Mouse (Mus musculus): ENCODE data around the gene Adam19.
"Not testable (repeated sequence)": the region's sequence is repeated elsewhere in the genome, so short reads cannot be mapped to it uniquely, and the experiment has no call there.

The Adam19 gene

GRCm38 (mm10) chr11:46143342-46143741 lies 87.5 kb downstream of the Adam19 start:
- no peak for DNase-seq

GRCm38 (mm10) chr11:46145163-46145875 lies 89.5 kb downstream of the Adam19 start:
- peak; percentile 49 to 50 for DNase-seq

DNA sequence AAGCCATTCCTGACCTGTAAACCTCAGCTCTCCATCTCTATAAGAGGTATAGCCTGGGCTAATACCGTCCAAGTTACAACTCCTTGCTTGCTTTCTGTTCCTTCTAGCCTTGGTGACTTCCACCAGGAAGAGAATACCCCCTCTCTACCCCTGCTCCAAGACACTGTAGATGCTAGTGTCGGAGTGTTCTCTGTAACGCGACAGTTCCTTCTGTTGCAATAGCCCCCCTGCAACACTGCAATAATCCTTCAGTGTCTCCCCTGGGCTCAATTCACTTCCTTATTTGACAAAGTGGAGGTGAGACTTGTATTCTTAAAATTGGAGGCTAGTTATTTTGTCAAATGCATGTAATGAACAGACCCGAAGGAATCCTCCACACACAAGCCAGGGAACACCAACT lies 90.8 kb downstream of the Adam19 start:
- no peak for DNase-seq

- no peak for DNase-seq
Measured at GRCm38 (mm10) chr11:46156945-46157344, 101.2 kb downstream of the Adam19 start.

GRCm38 (mm10) chr11:46157462-46157861 lies 101.7 kb downstream of the Adam19 start:
- no peak for DNase-seq

DNA sequence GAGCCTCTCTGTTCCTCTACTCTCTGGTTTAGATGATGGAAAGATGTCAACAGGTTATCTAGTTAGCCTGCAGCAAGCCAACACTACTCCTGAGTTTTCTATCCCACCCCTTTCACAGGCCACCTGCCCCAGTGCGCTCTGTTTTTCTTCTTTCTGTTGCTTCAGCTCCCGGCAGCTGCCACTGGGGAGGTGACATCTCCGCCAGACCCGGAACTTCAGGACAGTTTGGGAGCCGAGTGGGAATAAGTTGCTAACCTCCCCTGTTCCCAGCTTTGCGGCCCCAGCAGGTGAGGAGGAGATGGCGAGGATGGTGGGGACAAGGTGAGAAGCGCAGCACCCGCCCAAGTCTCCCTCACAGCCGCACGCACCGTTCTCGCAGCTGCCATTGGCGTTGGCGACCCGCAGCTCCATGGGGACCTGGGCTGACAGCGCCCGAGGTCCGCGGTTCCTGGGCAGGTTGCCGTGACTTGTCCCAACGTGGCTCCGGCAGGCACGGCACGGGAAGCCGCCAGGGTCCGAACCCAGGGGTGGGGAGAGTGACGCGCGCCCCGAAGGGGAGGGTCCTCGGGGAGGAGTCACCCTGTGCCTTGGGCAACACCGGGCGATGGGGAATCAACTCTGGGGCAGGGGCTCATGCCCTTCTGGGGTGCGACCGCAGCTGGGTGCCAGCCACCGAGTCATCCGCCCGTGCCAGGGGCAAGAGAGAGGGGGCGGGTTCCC lies 110.2 kb downstream of the Adam19 start, which contains the start of gene Nipal4:
Gene Nipal4 (minus strand): TSS at position 643 of the 720 bp plus-strand sequence.
- DNase-seq: peak; percentile 40 to 48

DNA sequence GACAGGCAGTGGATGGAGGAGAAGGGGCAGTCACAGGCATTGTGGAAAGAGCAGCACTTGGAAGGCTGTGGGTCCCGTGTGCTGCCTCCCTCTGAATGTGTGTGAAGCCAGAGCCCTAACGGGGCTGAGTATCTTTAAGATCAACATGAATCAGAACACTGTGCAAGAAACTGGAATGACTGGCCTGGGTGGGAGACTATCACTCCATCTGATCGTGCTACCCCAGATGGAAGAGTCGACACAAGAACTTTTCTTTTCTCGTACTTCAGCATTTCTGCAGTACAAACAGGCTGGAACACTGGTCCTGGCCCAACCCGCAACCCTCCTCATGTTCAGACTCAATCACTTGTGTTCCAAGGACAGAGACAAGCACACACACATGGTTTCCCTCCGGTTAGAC lies 112.7 kb downstream of the Adam19 start:
- DNase-seq: no peak

DNA sequence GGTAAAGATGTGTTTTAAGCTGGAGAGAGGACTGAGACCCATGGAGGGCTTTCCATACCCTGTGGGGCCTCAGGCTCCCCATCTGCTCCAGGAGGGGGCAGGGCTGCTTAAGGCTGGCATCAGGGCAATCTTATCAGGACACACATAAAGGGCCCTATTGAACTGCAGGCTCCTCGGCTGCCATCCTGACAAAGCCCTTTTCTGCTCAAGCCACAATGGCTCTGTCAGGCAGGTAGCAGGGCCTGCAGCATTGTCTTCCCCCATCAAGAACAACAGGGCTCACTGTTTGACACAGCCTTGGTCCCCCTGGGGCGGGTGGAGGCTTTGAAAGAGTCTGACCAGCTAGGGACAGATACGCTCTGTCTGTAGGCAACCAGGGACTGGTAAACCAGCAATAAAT lies 114.1 kb downstream of the Adam19 start:
- no peak for DNase-seq

GRCm38 (mm10) chr11:46172128-46172527 lies 116.3 kb downstream of the Adam19 start:
- DNase-seq: no peak

DNA sequence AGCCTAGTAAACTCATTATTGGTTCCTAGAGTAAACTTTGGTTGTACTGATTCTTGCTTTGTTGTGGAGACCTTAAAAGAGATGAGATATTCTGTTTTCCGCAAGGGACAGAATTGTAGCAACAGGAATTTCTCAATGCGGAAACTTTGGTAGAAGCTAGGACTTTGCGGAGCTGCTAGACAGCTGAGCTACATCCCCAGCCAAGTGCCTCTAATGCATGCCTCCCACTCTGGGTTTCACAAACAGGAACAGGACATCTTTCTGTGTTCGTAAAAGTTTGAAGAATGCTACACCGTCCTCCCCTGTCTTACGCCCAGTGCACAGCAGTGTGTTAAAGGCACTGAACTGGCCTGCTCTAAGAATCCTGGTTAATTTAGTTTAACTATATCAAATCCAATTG lies 120.4 kb downstream of the Adam19 start:
- no peak for DNase-seq

DNA sequence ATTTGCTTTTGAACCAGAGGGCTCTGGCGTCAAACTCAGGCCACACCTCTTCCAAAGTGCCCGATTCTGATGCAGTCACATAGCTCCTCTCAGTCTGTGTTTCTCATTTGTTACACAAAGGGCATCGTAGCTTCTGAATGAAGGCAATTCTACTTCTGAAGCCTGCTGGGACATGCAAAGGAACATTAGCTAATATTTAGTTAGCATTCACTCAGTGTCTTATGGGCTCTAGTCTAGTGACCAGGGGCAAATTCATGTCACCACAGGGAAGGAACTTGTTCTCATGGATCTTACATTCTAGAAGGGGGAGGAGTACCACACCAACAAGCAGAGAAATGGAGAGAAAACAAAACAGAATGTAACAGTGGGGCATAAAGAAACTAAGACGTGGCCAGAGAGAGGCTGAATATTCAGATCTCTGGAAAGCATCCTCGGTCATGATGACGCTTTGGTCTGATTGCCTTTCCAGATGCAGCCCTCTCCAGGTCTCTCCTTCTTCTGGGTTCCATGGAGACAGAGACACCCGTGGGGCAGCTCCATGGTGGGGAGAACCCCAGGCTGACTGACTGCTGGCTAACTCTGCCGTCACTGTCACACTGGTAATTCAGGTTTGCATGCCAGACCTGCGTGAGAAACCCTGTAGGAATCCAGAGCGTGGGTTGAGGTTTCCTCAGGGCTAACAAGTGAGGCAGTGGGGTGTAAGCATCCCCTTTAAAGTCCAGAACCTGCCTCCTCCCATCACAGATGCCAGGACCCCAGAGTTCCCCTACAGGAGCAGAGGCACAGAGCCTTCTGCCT lies 121.7 kb downstream of the Adam19 start:
- DNase-seq: no peak

DNA sequence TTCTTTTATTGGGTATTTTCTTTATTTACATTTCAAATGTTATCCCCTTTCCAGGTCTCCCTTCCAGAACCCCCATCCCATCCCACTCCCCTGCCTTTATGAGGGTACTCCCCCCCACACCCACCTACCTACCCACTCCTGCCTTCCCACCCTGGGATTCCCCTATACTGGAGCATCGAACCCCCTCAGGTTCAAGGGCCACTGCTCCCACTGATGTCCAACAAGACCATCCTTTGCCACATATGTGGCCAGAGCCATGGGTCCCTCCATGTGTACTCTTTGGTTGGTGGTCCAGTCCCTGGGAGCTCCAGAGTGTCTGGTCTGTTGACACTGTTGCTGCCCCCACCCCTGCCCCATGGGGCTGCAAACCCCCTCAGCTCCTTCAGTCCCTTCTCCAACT lies 126.2 kb downstream of the Adam19 start:
- DNase-seq: not testable (repeated sequence)

GRCm38 (mm10) chr11:46184946-46185345 lies 129.2 kb downstream of the Adam19 start:
- no peak for DNase-seq

GRCm38 (mm10) chr11:46185486-46185885 lies 129.7 kb downstream of the Adam19 start:
- DNase-seq: no peak

DNA sequence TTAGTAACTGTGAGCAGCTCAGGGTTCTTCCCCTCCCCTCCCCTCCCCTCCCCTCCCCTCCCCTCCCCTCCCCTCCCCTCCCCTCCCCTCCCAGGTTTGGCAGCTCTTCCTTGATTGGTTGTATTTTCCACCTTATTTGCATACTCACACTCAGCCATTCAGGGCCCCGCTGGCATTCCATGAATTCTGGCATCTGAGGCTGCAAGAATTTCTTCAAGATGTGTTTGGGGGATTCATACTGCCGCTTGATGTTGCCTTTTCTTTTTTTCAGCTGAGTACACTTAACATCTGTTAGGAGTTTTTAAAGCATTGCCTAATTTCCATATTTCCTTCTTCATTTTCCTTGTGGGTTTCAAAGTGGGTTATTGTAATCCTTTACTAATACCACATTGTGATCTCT lies 132.5 kb downstream of the Adam19 start:
- DNase-seq: no peak

DNA sequence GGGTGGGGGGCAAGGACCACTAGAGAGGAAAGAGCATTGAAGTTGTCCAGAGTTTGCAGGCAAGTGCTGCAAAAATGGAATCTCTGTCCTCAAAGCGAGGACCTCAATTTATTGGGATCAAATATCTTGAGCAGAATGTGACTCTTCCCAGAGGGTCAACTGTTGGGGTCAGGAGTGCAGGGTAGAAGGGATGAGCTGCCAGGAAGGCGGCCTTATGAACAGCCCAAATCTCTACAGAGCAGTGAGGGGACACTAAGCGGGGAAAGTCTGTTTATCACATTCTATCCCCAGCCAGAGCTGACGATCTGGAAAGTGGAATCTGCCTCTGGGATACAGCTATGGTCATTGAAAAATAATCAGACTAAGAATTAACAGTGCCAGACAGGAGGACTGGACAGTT lies 138.4 kb downstream of the Adam19 start:
- no peak for DNase-seq

Measured in B cell, adult 2 months (primary cell).